Mouse (Mus musculus): ENCODE measurements around the gene Arl4c. TPM values are rescaled to one million over a fixed set of nuclear protein-coding genes. Genes with fewer than 3 reads are reported as not detected.

Arl4c gene
- polyA plus RNA-seq, 1 experiment from 2014 or later, result 11.8 TPM

GRCm38 (mm10) chr1:88655473-88656095 lies 46.4 kb downstream of the Arl4c start:
- Histone ChIP-seq H3K27me3 (ENCODE audit: control insufficient read depth, insufficient read depth, low read length) (no peaks in the 10 kb centered on the region), H3K36me3 (ENCODE audit: control insufficient read depth, insufficient read depth, low read length) (no peaks in the 10 kb centered on the region), H3K9ac (ENCODE audit: low read length) (no peak overlapping the region), H3K9me3 (ENCODE audit: control insufficient read depth, low read length) (no peaks in the 10 kb centered on the region), H3K27ac (ENCODE audit: low read depth, low read length) (no peak overlapping the region), H3K4me3 (ENCODE audit: low read depth, low read length) (no peak overlapping the region), H3K4me2 (ENCODE audit: low read depth) (no peak overlapping the region), H3K4me1 (ENCODE audit: control insufficient read depth, insufficient read depth, low read length) (no peaks in the 10 kb centered on the region)
- DNase-seq (ENCODE audit: low spot score) (no peak), ATAC-seq (ENCODE audit: insufficient read depth, low FRiP score, low TSS enrichment) (no peak)
- 83% methylated on average over 3 of the region's 3 CpGs for WGBS

- DNase-seq (ENCODE audit: low spot score) (no peak), ATAC-seq (ENCODE audit: insufficient read depth, low FRiP score, low TSS enrichment) (no peak)
- Histone ChIP-seq H3K27ac (ENCODE audit: low read depth, low read length) (no peak overlapping the region), H3K27me3 (ENCODE audit: control insufficient read depth, insufficient read depth, low read length) (no peaks in the 10 kb centered on the region), H3K36me3 (ENCODE audit: control insufficient read depth, insufficient read depth, low read length) (no peaks in the 10 kb centered on the region), H3K4me2 (ENCODE audit: low read depth) (no peak overlapping the region), H3K9ac (ENCODE audit: low read length) (no peak overlapping the region), H3K9me3 (ENCODE audit: control insufficient read depth, low read length) (no peaks in the 10 kb centered on the region), H3K4me3 (ENCODE audit: low read depth, low read length) (no peak overlapping the region), H3K4me1 (ENCODE audit: control insufficient read depth, insufficient read depth, low read length) (no peaks in the 10 kb centered on the region)
- 81% methylated on average over 9 of the region's 9 CpGs for WGBS
Observed at GRCm38 (mm10) chr1:88654521-88655472, 47.2 kb downstream of the Arl4c start.

GRCm38 (mm10) chr1:88653614-88654520 lies 48.2 kb downstream of the Arl4c start:
- Histone ChIP-seq H3K9me3 (ENCODE audit: control insufficient read depth, low read length) (no peaks in the 10 kb centered on the region), H3K27me3 (ENCODE audit: control insufficient read depth, insufficient read depth, low read length) (no peaks in the 10 kb centered on the region), H3K36me3 (ENCODE audit: control insufficient read depth, insufficient read depth, low read length) (no peaks in the 10 kb centered on the region), H3K4me3 (ENCODE audit: low read depth, low read length) (no peak overlapping the region), H3K27ac (ENCODE audit: low read depth, low read length) (no peak overlapping the region), H3K4me2 (ENCODE audit: low read depth) (no peak overlapping the region), H3K4me1 (ENCODE audit: control insufficient read depth, insufficient read depth, low read length) (no peaks in the 10 kb centered on the region), H3K9ac (ENCODE audit: low read length) (no peak overlapping the region)
- 92% methylated on average over 7 of the region's 7 CpGs for WGBS
- DNase-seq (ENCODE audit: low spot score) (no peak), ATAC-seq (ENCODE audit: insufficient read depth, low FRiP score, low TSS enrichment) (no peak)

- Histone ChIP-seq H3K9ac (ENCODE audit: low read length) (no peak overlapping the region), H3K27ac (ENCODE audit: low read depth, low read length) (no peak overlapping the region), H3K36me3 (ENCODE audit: control insufficient read depth, insufficient read depth, low read length) (no peaks in the 10 kb centered on the region), H3K4me1 (ENCODE audit: control insufficient read depth, insufficient read depth, low read length) (no peaks in the 10 kb centered on the region), H3K9me3 (ENCODE audit: control insufficient read depth, low read length) (no peaks in the 10 kb centered on the region), H3K4me3 (ENCODE audit: low read depth, low read length) (no peak overlapping the region), H3K4me2 (ENCODE audit: low read depth) (no peak overlapping the region), H3K27me3 (ENCODE audit: control insufficient read depth, insufficient read depth, low read length) (no peaks in the 10 kb centered on the region)
- no peak for DNase-seq (ENCODE audit: low spot score)
- ATAC-seq (ENCODE audit: insufficient read depth, low FRiP score, low TSS enrichment), result no peak
- 91% methylated on average over 8 of the region's 8 CpGs for WGBS
Observed at GRCm38 (mm10) chr1:88652682-88653081, 49.3 kb downstream of the Arl4c start.

GRCm38 (mm10) chr1:88651668-88652067 lies 50.4 kb downstream of the Arl4c start:
- ATAC-seq (ENCODE audit: insufficient read depth, low FRiP score, low TSS enrichment), result no peak
- no peak for DNase-seq (ENCODE audit: low spot score)
- 85% methylated on average over 9 of the region's 9 CpGs for WGBS

GRCm38 (mm10) chr1:88648742-88649141 lies 53.3 kb downstream of the Arl4c start:
- WGBS, result 89% methylated on average over 4 of the region's 4 CpGs
- no peaks in the 10 kb centered on the region for H3K4me1 ChIP-seq (ENCODE audit: control insufficient read depth, insufficient read depth, low read length)
- no peak overlapping the region for H3K4me3 ChIP-seq (ENCODE audit: low read depth, low read length)
- H3K9me3 ChIP-seq (ENCODE audit: control insufficient read depth, low read length), result no peaks in the 10 kb centered on the region
- H3K4me2 ChIP-seq (ENCODE audit: low read depth), result no peak overlapping the region
- no peaks in the 10 kb centered on the region for H3K36me3 ChIP-seq (ENCODE audit: control insufficient read depth, insufficient read depth, low read length)
- no peaks in the 10 kb centered on the region for H3K27me3 ChIP-seq (ENCODE audit: control insufficient read depth, insufficient read depth, low read length)
- ATAC-seq (ENCODE audit: insufficient read depth, low FRiP score, low TSS enrichment) (no peak), DNase-seq (ENCODE audit: low spot score) (no peak)
- H3K27ac ChIP-seq (ENCODE audit: low read depth, low read length), result no peak overlapping the region
- H3K9ac ChIP-seq (ENCODE audit: low read length), result no peak overlapping the region

More at GRCm38 (mm10) chr1:88651668-88652067, 50.4 kb downstream of the Arl4c start:
- H3K4me1 ChIP-seq (ENCODE audit: control insufficient read depth, insufficient read depth, low read length), result no peaks in the 10 kb centered on the region
- H3K9ac ChIP-seq (ENCODE audit: low read length), result no peak overlapping the region
- H3K9me3 ChIP-seq (ENCODE audit: control insufficient read depth, low read length), result no peaks in the 10 kb centered on the region
- H3K27ac ChIP-seq (ENCODE audit: low read depth, low read length), result no peak overlapping the region
- no peak overlapping the region for H3K4me2 ChIP-seq (ENCODE audit: low read depth)
- H3K27me3 ChIP-seq (ENCODE audit: control insufficient read depth, insufficient read depth, low read length), result no peaks in the 10 kb centered on the region
- no peak overlapping the region for H3K4me3 ChIP-seq (ENCODE audit: low read depth, low read length)
- no peaks in the 10 kb centered on the region for H3K36me3 ChIP-seq (ENCODE audit: control insufficient read depth, insufficient read depth, low read length)

GRCm38 (mm10) chr1:88645599-88646119 lies 56.4 kb downstream of the Arl4c start:
- Histone ChIP-seq H3K9ac (ENCODE audit: low read length) (no peak overlapping the region), H3K36me3 (ENCODE audit: control insufficient read depth, insufficient read depth, low read length) (no peaks in the 10 kb centered on the region), H3K27ac (ENCODE audit: low read depth, low read length) (no peak overlapping the region), H3K4me3 (ENCODE audit: low read depth, low read length) (no peak overlapping the region), H3K9me3 (ENCODE audit: control insufficient read depth, low read length) (no peaks in the 10 kb centered on the region), H3K27me3 (ENCODE audit: control insufficient read depth, insufficient read depth, low read length) (no peaks in the 10 kb centered on the region), H3K4me1 (ENCODE audit: control insufficient read depth, insufficient read depth, low read length) (no peaks in the 10 kb centered on the region), H3K4me2 (ENCODE audit: low read depth) (no peak overlapping the region)
- DNase-seq (ENCODE audit: low spot score), result no peak
- ATAC-seq (ENCODE audit: insufficient read depth, low FRiP score, low TSS enrichment), result no peak
- 76% methylated on average over 3 of the region's 3 CpGs for whole genome bisulfite sequencing

- Histone ChIP-seq H3K36me3 (ENCODE audit: control insufficient read depth, insufficient read depth, low read length) (no peaks in the 10 kb centered on the region), H3K9me3 (ENCODE audit: control insufficient read depth, low read length) (no peaks in the 10 kb centered on the region), H3K27ac (ENCODE audit: low read depth, low read length) (no peak overlapping the region), H3K27me3 (ENCODE audit: control insufficient read depth, insufficient read depth, low read length) (no peaks in the 10 kb centered on the region), H3K4me2 (ENCODE audit: low read depth) (no peak overlapping the region), H3K4me3 (ENCODE audit: low read depth, low read length) (no peak overlapping the region), H3K4me1 (ENCODE audit: control insufficient read depth, insufficient read depth, low read length) (0 out of 2 replicates have a peak, but pooled peaks cover 3% of the 10 kb centered on the region), H3K9ac (ENCODE audit: low read length) (no peak overlapping the region)
- DNase-seq (ENCODE audit: low spot score) (no peak), ATAC-seq (ENCODE audit: insufficient read depth, low FRiP score, low TSS enrichment) (no peak)
- 92% methylated on average over 5 of the region's 5 CpGs for WGBS
Observed at GRCm38 (mm10) chr1:88644417-88644816, 57.6 kb downstream of the Arl4c start.

Data from neural tube, embryonic 11.5 days (tissue).